Mouse (Mus musculus): ENCODE measurements at regions not wholly inside any gene's neighbourhood (a gene's known extent, or its start where the extent isn't known, plus 50 kb on each side); places are given as distances from the start of the nearest gene placed in this dataset.

DNA sequence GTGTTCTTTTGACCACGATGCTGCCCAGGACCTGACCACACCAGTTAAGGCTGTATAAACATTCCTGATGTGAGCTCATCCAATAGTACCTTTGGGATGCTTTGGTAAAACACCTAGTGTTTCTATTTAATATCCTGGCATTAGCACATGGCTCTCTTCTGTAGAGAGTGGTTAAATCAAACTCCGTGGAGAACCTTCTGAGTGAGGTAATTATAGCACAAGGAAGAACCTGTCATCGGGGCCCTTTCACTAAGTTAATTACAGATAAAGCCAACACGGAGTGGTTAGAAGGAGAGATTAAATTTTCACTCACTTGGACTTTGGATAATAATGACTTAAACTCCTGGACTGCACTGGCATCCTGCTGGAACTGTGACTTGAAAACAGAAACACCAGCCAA is 133.8 kb upstream of the N6amt1 start:
- TF ChIP-seq POLR2A (IDR thresholded peaks at IDR 0.05; ENCODE audit: extremely low read depth, insufficient read depth, low read length) (no peak), CTCF (IDR thresholded peaks at IDR 0.05; ENCODE audit: low read depth, low read length) (no peak)

All from liver, adult 2 months (tissue).